Mouse (Mus musculus): ENCODE data around the gene Gm11172. TPM values are rescaled to one million over a fixed set of nuclear protein-coding genes. Genes with fewer than 3 reads are reported as not detected.

Gene Gm11172
- polyA plus RNA-seq, 1 experiment: not detected

DNA sequence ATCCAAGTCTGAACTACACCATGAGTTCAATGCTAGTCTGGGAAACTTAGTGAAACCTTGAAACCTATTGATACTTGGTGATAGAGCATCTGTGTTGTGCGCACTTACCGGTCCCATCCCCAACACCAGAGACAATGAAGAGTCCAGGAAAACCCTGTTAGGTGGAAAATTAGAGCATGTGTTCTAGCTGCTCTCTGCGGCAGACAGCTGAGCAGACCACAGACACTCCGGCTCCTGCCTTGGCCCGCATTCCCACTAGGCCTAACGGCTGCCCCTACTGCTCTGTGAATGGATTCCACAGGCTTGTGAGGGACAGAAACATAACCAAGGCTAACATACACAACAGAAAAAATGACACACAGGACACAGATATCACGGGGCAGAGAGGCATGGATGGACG lies 39.2 kb upstream of the Gm11172 start:
- Histone ChIP-seq H3K4me3 (replicated peaks) (no peak overlapping the region), H3K36me3 (ENCODE audit: control insufficient read depth) (no peaks in the 10 kb centered on the region), H3K27me3 (ENCODE audit: control insufficient read depth) (peaks cover 6% of the 10 kb centered on the region; the same call in 1 of the 2 replicates), H3K9me3 (ENCODE audit: control insufficient read depth, low read length) (no peaks in the 10 kb centered on the region), H3K4me1 (ENCODE audit: control insufficient read depth) (peaks cover 13% of the 10 kb centered on the region)
- TF ChIP-seq TAL1 (IDR thresholded peaks at IDR 0.05; ENCODE audit: low read length): no peak
- TF ChIP-seq GATA1 (IDR thresholded peaks at IDR 0.05; ENCODE audit: low read length): no peak

DNA sequence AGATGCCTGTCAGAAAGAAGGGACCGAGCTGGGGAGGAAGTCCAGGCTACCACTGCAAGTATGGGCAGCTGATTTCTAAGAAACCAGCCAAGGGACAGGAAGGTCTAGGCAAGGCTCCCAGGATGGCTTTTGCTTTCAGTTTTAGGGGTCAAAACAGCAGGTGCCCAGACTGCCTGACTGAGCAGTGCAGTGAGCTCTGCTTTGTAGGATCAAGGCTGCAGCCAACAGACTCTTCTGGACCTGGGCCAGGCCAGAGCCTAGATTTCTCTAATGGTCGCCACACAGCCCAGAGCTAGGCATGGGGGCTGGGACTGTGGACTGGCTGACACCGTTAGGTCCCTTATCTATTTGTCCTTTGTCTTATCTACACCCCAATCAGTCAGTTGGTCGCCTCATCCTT lies 38.0 kb upstream of the Gm11172 start:
- TF ChIP-seq GATA1 (IDR thresholded peaks at IDR 0.05; ENCODE audit: low read length) (no peak), TAL1 (IDR thresholded peaks at IDR 0.05; ENCODE audit: low read length) (no peak)
- Histone ChIP-seq H3K27me3 (ENCODE audit: control insufficient read depth) (no peaks in the 10 kb centered on the region), H3K4me1 (ENCODE audit: control insufficient read depth) (peaks cover 10% of the 10 kb centered on the region), H3K4me3 (replicated peaks) (no peak overlapping the region), H3K9me3 (ENCODE audit: control insufficient read depth, low read length) (no peaks in the 10 kb centered on the region), H3K36me3 (ENCODE audit: control insufficient read depth) (no peaks in the 10 kb centered on the region)

DNA sequence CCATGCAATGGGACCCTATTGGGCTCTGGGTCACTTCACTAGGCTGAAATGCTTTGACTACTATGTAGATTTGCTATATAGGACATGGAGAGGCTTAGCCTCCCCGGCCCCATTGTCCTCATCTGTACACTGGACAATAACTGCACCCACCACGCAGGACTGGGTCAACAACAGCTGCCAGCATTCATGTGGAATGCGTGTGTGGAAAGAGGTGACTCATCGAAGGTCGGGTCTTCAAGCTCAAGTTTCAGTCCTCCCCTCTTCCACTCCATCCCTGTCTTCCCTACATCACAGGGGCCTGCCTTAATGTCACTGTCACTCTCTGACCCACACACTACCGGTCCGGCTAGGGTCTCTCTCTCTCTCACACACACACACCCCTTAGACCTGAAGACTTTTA lies 36.4 kb upstream of the Gm11172 start:
- TF ChIP-seq GATA1 (IDR thresholded peaks at IDR 0.05; ENCODE audit: low read length): no peak
- no peak for TF ChIP-seq TAL1 (IDR thresholded peaks at IDR 0.05; ENCODE audit: low read length)
- no peaks in the 10 kb centered on the region for H3K36me3 ChIP-seq (ENCODE audit: control insufficient read depth)
- no peaks in the 10 kb centered on the region for H3K9me3 ChIP-seq (ENCODE audit: control insufficient read depth, low read length)
- H3K27me3 ChIP-seq (ENCODE audit: control insufficient read depth): peaks cover 4% of the 10 kb centered on the region
- no peak overlapping the region for H3K4me3 ChIP-seq (replicated peaks)
- H3K4me1 ChIP-seq (ENCODE audit: control insufficient read depth): peaks cover 10% of the 10 kb centered on the region

DNA sequence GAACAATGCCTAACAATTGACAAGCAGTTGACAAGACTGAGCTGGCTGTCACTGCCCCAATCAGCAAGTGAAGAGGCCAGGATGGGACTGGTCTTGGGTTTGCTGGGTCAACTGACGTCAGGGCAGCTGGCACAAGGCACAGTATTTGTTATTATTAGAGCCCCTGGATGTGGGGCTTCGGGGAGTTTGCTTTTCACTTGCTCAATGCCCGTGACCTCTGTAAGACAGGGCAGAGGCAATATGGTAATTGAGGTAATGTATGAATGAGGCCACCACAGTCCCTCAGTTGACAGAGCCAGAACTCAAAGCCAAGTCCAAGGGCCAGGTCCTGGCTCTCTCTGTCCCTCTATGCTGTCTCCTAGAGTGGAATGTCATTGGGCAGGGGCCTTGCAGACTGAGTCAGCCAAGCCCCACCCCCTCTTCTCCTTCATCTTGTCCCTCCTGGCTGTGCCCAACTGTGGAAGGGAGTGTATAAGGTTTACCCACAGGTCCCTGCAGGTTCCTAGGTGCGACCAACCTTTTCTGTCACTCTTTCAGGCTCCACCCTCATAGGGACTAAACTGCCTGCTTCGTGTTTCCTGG lies 35.0 kb upstream of the Gm11172 start:
- TF ChIP-seq GATA1 (IDR thresholded peaks at IDR 0.05; ENCODE audit: low read length) (no peak), TAL1 (IDR thresholded peaks at IDR 0.05; ENCODE audit: low read length) (no peak)
- Histone ChIP-seq H3K4me1 (ENCODE audit: control insufficient read depth) (no peaks in the 10 kb centered on the region), H3K36me3 (ENCODE audit: control insufficient read depth) (no peaks in the 10 kb centered on the region), H3K4me3 (replicated peaks) (no peak overlapping the region), H3K9me3 (ENCODE audit: control insufficient read depth, low read length) (no peaks in the 10 kb centered on the region), H3K27me3 (ENCODE audit: control insufficient read depth) (peaks cover 17% of the 10 kb centered on the region)

DNA sequence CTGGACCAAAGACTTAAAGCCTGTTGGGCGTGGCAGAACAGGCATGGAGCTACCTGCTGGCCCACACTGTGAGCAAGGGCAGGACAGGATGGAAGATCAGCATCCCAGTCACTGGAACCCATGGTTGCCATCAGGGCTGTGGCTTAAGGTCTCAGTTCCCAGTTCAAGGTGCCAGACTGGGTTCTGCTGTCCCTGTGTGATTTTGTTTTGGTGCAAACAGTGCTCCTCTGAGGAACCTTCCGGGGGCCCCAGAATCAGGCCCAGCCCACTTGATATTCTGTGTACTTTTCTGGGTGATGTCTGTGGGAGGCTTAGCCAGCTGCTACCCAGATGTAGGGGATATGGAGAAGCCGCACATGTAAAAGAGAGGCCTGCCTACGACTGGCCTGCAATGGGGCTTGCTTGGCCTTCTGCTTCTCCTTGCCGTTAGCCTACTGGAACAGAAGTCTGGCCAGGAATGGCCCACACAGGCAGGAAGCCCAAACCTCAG lies 32.0 kb upstream of the Gm11172 start:
- Histone ChIP-seq H3K27me3 (ENCODE audit: control insufficient read depth) (peaks cover 44% of the 10 kb centered on the region), H3K36me3 (ENCODE audit: control insufficient read depth) (no peaks in the 10 kb centered on the region), H3K4me3 (replicated peaks) (no peak overlapping the region), H3K9me3 (ENCODE audit: control insufficient read depth, low read length) (peaks cover 7% of the 10 kb centered on the region; the same call in 1 of the 2 replicates), H3K4me1 (ENCODE audit: control insufficient read depth) (peaks cover 14% of the 10 kb centered on the region)
- TF ChIP-seq GATA1 (IDR thresholded peaks at IDR 0.05; ENCODE audit: low read length): no peak
- TF ChIP-seq TAL1 (IDR thresholded peaks at IDR 0.05; ENCODE audit: low read length): no peak

DNA sequence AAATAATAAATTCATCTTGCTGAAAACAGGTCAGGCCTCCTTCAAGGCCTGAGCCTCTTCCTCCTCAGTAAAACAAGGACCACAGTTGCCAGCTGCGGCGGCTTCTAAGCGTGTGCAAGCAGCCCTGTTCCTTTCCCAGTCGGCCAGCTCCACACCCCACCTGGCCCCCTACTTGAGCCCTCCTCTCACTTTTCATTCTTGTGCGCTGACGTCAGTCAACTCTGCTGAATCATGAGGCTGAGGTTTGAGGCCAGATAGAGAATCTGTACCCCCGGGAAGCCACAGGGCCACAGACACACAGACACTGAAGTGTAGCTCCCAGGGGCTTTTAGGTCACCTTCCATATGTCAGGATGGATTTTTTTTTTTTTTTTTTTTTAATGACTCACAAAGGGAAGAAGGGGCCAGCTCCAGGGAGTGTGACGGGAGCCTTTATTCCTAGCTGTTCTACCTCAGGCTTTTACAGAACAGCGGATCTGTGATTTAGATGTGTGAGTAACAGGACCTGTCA lies 30.8 kb upstream of the Gm11172 start:
- H3K36me3 ChIP-seq (ENCODE audit: control insufficient read depth): no peaks in the 10 kb centered on the region
- H3K4me1 ChIP-seq (ENCODE audit: control insufficient read depth): peaks cover 26% of the 10 kb centered on the region

DNA sequence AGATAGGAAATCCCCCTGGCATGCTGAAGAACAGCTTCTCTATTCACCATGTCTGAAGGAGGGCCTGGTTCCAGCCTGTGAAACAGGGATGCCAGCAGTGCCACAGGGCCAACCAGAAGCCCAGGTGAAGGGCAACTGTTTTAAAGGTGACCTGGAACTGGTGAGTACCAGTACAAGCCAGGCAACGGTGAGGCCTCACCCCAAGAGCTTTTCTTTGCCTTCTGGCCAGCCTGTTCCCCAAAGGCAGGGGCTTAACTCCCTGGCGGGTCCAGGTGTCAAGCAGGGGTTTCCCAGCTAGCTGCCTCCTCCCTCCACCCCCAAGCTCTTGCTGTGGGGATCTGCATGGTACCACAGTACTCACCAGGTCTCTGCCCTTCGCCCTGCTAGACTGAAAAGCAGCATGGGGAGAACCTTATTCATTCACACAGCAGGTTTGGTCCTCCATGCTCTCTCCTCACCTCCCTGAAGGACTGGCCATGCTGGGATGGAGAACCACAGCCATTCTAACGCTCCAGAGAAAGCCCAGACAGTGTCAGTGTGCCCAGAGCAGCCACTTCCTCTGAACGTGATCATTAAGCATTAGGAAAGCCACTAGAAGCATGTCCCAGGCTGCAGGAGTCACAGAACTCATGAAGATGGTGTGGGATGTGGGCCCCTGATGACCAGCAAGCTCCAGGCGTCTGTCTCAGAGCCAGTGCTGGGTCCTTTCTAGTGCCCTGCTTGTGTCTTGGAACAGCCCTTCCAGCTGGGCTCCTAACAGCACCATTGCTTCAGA lies 30.2 kb upstream of the Gm11172 start:
- TF ChIP-seq TAL1 (IDR thresholded peaks at IDR 0.05; ENCODE audit: low read length) (no peak), GATA1 (IDR thresholded peaks at IDR 0.05; ENCODE audit: low read length) (no peak)
- Histone ChIP-seq H3K9me3 (ENCODE audit: control insufficient read depth, low read length) (peaks cover 7% of the 10 kb centered on the region; the same call in 1 of the 2 replicates), H3K4me1 (ENCODE audit: control insufficient read depth) (peaks cover 26% of the 10 kb centered on the region), H3K4me3 (replicated peaks) (no peak overlapping the region), H3K36me3 (ENCODE audit: control insufficient read depth) (no peaks in the 10 kb centered on the region), H3K27me3 (ENCODE audit: control insufficient read depth) (peaks cover 45% of the 10 kb centered on the region)

More for the DNA sequence above, 30.8 kb upstream of the Gm11172 start:
- H3K9me3 ChIP-seq (ENCODE audit: control insufficient read depth, low read length): peaks cover 7% of the 10 kb centered on the region; the same call in 1 of the 2 replicates
- no peak overlapping the region for H3K4me3 ChIP-seq (replicated peaks)
- no peak for TF ChIP-seq TAL1 (IDR thresholded peaks at IDR 0.05; ENCODE audit: low read length)
- TF ChIP-seq GATA1 (IDR thresholded peaks at IDR 0.05; ENCODE audit: low read length): no peak
- peaks cover 45% of the 10 kb centered on the region for H3K27me3 ChIP-seq (ENCODE audit: control insufficient read depth)

DNA sequence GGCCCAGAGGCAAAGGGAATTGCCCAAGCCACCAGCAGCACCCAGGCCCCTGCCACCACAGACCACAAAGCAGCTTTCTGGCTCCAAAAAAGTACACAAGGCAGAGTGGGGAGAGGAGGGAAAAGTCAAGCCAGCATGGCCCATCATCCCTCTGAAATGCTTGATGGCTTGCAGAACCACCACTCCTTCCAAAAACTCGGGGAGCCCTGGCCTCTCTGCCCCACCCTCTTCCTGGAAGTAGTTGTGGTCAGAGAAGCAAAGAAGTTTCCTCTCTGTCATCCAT lies 29.6 kb upstream of the Gm11172 start:
- Histone ChIP-seq H3K4me1 (ENCODE audit: control insufficient read depth) (peaks cover 26% of the 10 kb centered on the region), H3K27me3 (ENCODE audit: control insufficient read depth) (peaks cover 46% of the 10 kb centered on the region), H3K36me3 (ENCODE audit: control insufficient read depth) (no peaks in the 10 kb centered on the region), H3K9me3 (ENCODE audit: control insufficient read depth, low read length) (peaks cover 7% of the 10 kb centered on the region; the same call in 1 of the 2 replicates), H3K4me3 (replicated peaks) (no peak overlapping the region)
- no peak for TF ChIP-seq TAL1 (IDR thresholded peaks at IDR 0.05; ENCODE audit: low read length)
- TF ChIP-seq GATA1 (IDR thresholded peaks at IDR 0.05; ENCODE audit: low read length): no peak

DNA sequence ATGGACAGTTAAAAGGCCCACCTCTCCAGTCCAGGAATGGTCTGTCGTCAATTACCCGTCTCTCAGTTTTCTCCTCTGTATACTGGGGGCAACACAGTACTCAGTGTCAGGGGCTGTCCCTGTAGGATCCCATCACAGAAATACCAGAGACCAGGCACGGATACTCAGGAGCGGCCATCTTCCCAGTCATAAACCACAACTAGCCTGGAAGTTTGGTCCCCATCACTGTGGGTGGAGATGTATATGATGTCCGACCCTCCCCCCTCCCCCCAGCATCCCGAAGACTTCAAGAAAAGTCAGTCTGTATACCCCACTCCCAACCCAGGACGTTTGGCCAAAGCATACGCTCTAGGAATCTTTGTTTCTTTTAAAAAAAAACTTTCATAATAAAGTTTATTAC lies 29.3 kb upstream of the Gm11172 start:
- no peaks in the 10 kb centered on the region for H3K36me3 ChIP-seq (ENCODE audit: control insufficient read depth)
- H3K9me3 ChIP-seq (ENCODE audit: control insufficient read depth, low read length): peaks cover 7% of the 10 kb centered on the region; the same call in 1 of the 2 replicates
- H3K4me3 ChIP-seq (replicated peaks): no peak overlapping the region
- TF ChIP-seq TAL1 (IDR thresholded peaks at IDR 0.05; ENCODE audit: low read length) (no peak), GATA1 (IDR thresholded peaks at IDR 0.05; ENCODE audit: low read length) (no peak)
- H3K4me1 ChIP-seq (ENCODE audit: control insufficient read depth): peaks cover 26% of the 10 kb centered on the region
- H3K27me3 ChIP-seq (ENCODE audit: control insufficient read depth): peaks cover 50% of the 10 kb centered on the region
